Mouse (Mus musculus) erythroblast, embryonic 14.5 days (primary cell): ENCODE data around the gene Hes3. TPM values are rescaled to one million over a fixed set of nuclear protein-coding genes. Genes with fewer than 3 reads are reported as not detected.

Experiments used
- H3K27me3 ChIP-seq: 2 replicates; pipeline ENCODE4 v1.6.1; 2012; ENCODE audit warnings: inconsistent platforms; ENCODE audit not compliant: control insufficient read depth
- H3K36me3 ChIP-seq: 2 replicates; pipeline ENCODE4 v1.6.1; 2012; ENCODE audit warnings: mild to moderate bottlenecking, inconsistent platforms; ENCODE audit not compliant: control insufficient read depth
- H3K4me1 ChIP-seq: 2 replicates; pipeline ENCODE4 v1.6.1; 2012; ENCODE audit warnings: inconsistent platforms; ENCODE audit not compliant: control insufficient read depth
- H3K4me3 ChIP-seq: replicated peaks from 2 replicates; pipeline ENCODE3; 2012; ENCODE audit warnings: moderate library complexity, mild to moderate bottlenecking, inconsistent platforms
- H3K9me3 ChIP-seq: 2 replicates; pipeline ENCODE4 v1.6.1; 2012; ENCODE audit warnings: low read length, inconsistent platforms, mixed read lengths; ENCODE audit not compliant: control insufficient read depth
- GATA1 ChIP-seq: IDR thresholded peaks from 2 replicates; pipeline ENCODE4 v1.6.1; 2012; ENCODE audit warnings: low read length, inconsistent platforms, mixed read lengths
- TAL1 ChIP-seq: IDR thresholded peaks from 3 replicates; pipeline ENCODE4 v1.6.1; 2012; ENCODE audit warnings: low read length, inconsistent platforms, mixed read lengths
- polyA plus RNA-seq: library from polyadenylated mRNA; stranded (reverse); fragments of >175 nt; gene quantifications from 2 replicates; pipeline ENCODE4 v1.2.3, GENCODE M21; 2012

Gene Hes3
- polyA plus RNA-seq, 1 experiment = not detected

GRCm38 (mm10) chr4:152253183-152253759 is 38.2 kb downstream of the Hes3 start:
- H3K9me3 ChIP-seq = no peaks in the 10 kb centered on the region
- H3K4me3 ChIP-seq = no peak overlapping the region
- H3K27me3 ChIP-seq = no peaks in the 10 kb centered on the region
- TF ChIP-seq GATA1 = no peak
- no peak for TF ChIP-seq TAL1
- H3K4me1 ChIP-seq = peaks cover 25% of the 10 kb centered on the region
- peaks cover 2% of the 10 kb centered on the region; the same call in 1 of the 2 replicates for H3K36me3 ChIP-seq

GRCm38 (mm10) chr4:152250615-152251014 is 40.8 kb downstream of the Hes3 start:
- Histone ChIP-seq H3K27me3 (no peaks in the 10 kb centered on the region), H3K4me1 (peaks cover 6% of the 10 kb centered on the region; the same call in 1 of the 2 replicates), H3K9me3 (no peaks in the 10 kb centered on the region), H3K4me3 (no peak overlapping the region), H3K36me3 (peaks cover 2% of the 10 kb centered on the region; the same call in 1 of the 2 replicates)
- TF ChIP-seq GATA1 (no peak), TAL1 (no peak)

GRCm38 (mm10) chr4:152247195-152247594 is 44.3 kb downstream of the Hes3 start:
- H3K36me3 ChIP-seq = no peaks in the 10 kb centered on the region

DNA sequence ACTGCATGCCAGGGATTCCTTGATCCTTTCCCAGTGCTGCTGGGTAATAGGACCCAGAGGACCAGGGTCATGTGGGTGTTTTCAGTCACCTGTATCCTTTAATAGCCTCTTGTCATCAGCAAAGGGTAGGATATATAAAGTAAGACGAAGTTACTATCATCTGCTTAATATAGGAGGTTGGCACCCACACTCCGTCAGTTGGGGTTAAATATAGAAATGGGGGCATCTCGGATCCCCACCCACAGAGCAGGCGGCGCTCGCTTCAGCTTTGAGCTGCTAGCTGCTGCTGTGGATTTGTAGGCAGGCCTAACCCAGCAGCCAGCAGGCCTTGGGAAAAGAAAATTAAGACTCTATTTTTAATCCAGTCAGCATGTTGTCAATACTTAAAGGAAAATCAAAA is 45.5 kb downstream of the Hes3 start:
- Histone ChIP-seq H3K36me3 (no peaks in the 10 kb centered on the region), H3K9me3 (no peaks in the 10 kb centered on the region), H3K27me3 (no peaks in the 10 kb centered on the region), H3K4me1 (peaks cover 2% of the 10 kb centered on the region; the same call in 1 of the 2 replicates), H3K4me3 (no peak overlapping the region)
- no peak for TF ChIP-seq GATA1
- no peak for TF ChIP-seq TAL1

More at GRCm38 (mm10) chr4:152247195-152247594, 44.3 kb downstream of the Hes3 start:
- no peak overlapping the region for H3K4me3 ChIP-seq
- H3K4me1 ChIP-seq = peaks cover 2% of the 10 kb centered on the region; the same call in 1 of the 2 replicates
- H3K27me3 ChIP-seq = no peaks in the 10 kb centered on the region
- no peaks in the 10 kb centered on the region for H3K9me3 ChIP-seq
- no peak for TF ChIP-seq TAL1
- TF ChIP-seq GATA1 = no peak

- TF ChIP-seq GATA1 (no peak), TAL1 (no peak)
- H3K4me1 ChIP-seq = peaks cover 2% of the 10 kb centered on the region; the same call in 1 of the 2 replicates
- H3K27me3 ChIP-seq = no peaks in the 10 kb centered on the region
- no peaks in the 10 kb centered on the region for H3K36me3 ChIP-seq
- H3K9me3 ChIP-seq = no peaks in the 10 kb centered on the region
- H3K4me3 ChIP-seq = no peak overlapping the region
Measured at GRCm38 (mm10) chr4:152244545-152245522, 46.6 kb downstream of the Hes3 start.

- Histone ChIP-seq H3K27me3 (no peaks in the 10 kb centered on the region), H3K9me3 (no peaks in the 10 kb centered on the region), H3K4me1 (peaks cover 2% of the 10 kb centered on the region; the same call in 1 of the 2 replicates), H3K36me3 (no peaks in the 10 kb centered on the region), H3K4me3 (no peak overlapping the region)
- TF ChIP-seq TAL1 (no peak), GATA1 (no peak)
Measured at GRCm38 (mm10) chr4:152243969-152244368, 47.5 kb downstream of the Hes3 start.

GRCm38 (mm10) chr4:152243241-152243891 is 48.1 kb downstream of the Hes3 start:
- no peaks in the 10 kb centered on the region for H3K9me3 ChIP-seq
- TF ChIP-seq GATA1 = no peak
- TF ChIP-seq TAL1 = no peak
- H3K27me3 ChIP-seq = no peaks in the 10 kb centered on the region
- H3K4me3 ChIP-seq = no peak overlapping the region
- H3K36me3 ChIP-seq = no peaks in the 10 kb centered on the region
- H3K4me1 ChIP-seq = peaks cover 2% of the 10 kb centered on the region; the same call in 1 of the 2 replicates

DNA sequence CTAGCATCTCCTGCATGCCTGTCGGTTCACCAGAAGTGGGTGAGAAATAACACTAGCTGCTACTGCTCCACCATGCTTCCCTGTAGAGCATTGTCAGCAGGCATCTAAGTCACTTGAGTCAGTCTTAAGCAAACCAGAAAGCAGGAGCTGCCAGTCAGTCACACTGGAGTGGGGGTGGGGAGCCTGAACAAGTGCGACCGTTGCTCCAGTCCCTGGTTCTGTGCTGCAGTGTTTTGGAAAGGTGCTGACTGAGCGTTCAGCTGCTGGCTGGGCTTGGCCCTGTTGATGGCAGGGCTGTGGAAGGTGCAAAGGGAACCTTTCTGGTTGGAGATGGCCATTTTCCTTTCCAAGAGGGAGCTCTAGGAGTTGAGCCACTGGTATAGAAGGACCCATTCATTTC is 51.5 kb downstream of the Hes3 start:
- TF ChIP-seq TAL1 (no peak), GATA1 (no peak)
- no peak overlapping the region for H3K4me3 ChIP-seq
- H3K4me1 ChIP-seq = no peaks in the 10 kb centered on the region
- H3K27me3 ChIP-seq = no peaks in the 10 kb centered on the region
- H3K9me3 ChIP-seq = no peaks in the 10 kb centered on the region
- no peaks in the 10 kb centered on the region for H3K36me3 ChIP-seq

Other genes starting within 250 kb of the Hes3 start
- 9.9 and 10.0 TPM in 2 replicates for gene Plekhg5, start 219.2 kb downstream of the Hes3 start, polyA plus RNA-seq
- gene Tnfrsf25, start 175.7 kb downstream of the Hes3 start, polyA plus RNA-seq = 0.37 and 0.81 TPM in 2 replicates
- gene Espn, start 139.3 kb downstream of the Hes3 start, polyA plus RNA-seq = 0.08 and 0.11 TPM in 2 replicates
- not detected in 2 replicates for gene Hes2, start 132.8 kb downstream of the Hes3 start, polyA plus RNA-seq
- gene Acot7, start 113.5 kb downstream of the Hes3 start, polyA plus RNA-seq = 0.40 and 0.51 TPM in 2 replicates
- not detected in 2 replicates for gene Gpr153, start 17.4 kb downstream of the Hes3 start, polyA plus RNA-seq
- 1.6 and 2.6 TPM in 2 replicates for gene Icmt, start 5.6 kb upstream of the Hes3 start, polyA plus RNA-seq
- gene Rnf207, start 27.3 kb upstream of the Hes3 start, polyA plus RNA-seq = 0.01 TPM in 1 of 2 replicates, not detected in the other
- gene Rpl22, start 34.1 kb upstream of the Hes3 start, polyA plus RNA-seq = 13.4 and 13.6 TPM in 2 replicates
- gene Chd5, start 47.0 kb upstream of the Hes3 start, polyA plus RNA-seq = under 0.01 and 0.02 TPM in 2 replicates
- gene Nphp4, start 185.0 kb upstream of the Hes3 start, polyA plus RNA-seq = 0.02 and 0.04 TPM in 2 replicates
- 0.19 and 0.58 TPM in 2 replicates for gene Kcnab2, start 186.2 kb upstream of the Hes3 start, polyA plus RNA-seq